Mouse (Mus musculus): ENCODE data around the gene Gm45021.

DNA sequence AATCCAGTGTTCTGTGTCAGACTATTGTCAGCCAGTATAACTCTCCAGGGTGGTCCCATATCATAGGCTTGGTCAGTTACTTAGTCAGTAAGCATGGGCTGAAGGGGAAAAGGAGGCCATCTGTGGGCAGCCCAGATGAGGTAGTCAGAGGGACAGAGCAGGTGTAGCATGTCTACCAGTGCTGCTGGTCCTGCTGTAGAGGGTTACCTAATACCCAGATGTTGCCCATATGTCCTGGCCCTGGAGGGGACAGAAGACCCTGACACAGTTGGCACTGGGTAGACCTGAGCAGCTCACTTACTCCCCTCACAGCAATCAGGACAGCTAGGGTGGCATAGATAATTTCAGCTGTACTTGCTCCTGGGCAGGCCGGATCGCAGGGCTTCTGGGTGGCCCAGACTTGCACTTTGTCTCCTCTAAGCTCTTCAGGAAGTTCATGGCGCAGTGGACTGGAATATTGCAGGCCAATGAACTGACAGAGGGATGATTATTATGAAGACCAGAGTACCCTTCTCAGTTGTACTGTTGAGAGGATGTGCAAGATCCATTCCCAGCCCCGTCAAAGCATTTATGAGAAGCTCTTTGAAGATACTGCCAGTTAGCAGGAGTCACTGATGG lies 23.6 kb upstream of the Gm45021 start:
- TF ChIP-seq TAL1 (IDR thresholded peaks at IDR 0.05; ENCODE audit: low read length) (no peak), GATA1 (IDR thresholded peaks at IDR 0.05; ENCODE audit: low read length) (no peak)
